Mouse (Mus musculus) kidney, adult 2 months (tissue): ENCODE data around the gene Lipc.
"Not testable (repeated sequence)": the region's sequence is repeated elsewhere in the genome, so short reads cannot be mapped to it uniquely, and the experiment has no call there.

Experiments
- CTCF ChIP-seq: fragments of 200-500 bp; conservative IDR thresholded peaks from 2 replicates; pipeline ENCODE4 v1.5.1; 2011; ENCODE audit warnings: low read depth, mild to moderate bottlenecking, control low read depth, low read length, moderate library complexity, mixed read lengths; ENCODE audit not compliant: insufficient read depth, insufficient read length
- POLR2A ChIP-seq: fragments of 200-500 bp; IDR thresholded peaks from one replicate; pipeline ENCODE4 v1.6.1; 2011; ENCODE audit warnings: low read depth, low read length, control low read depth

GRCm38 (mm10) chr9:70853081-70853480 lies 98.9 kb downstream of the Lipc start:
- TF ChIP-seq CTCF, POLR2A: not testable (repeated sequence)
